Mouse (Mus musculus) right cerebral cortex, postnatal 10 days (tissue): Measurements from ENCODE around the gene Mdga2.

Experiments used
- DNase-seq, 2 experiments: peaks; one replicate each; pipeline ENCODE4 v3.0.0; 2021; ENCODE audit warnings: low spot score in 2 of 2

Mdga2 gene

GRCm38 (mm10) chr12:67056621-67057020 is 165.7 kb downstream of the Mdga2 start:
- DNase-seq = no peak

GRCm38 (mm10) chr12:67045099-67045750 is 177.1 kb downstream of the Mdga2 start:
- DNase-seq = peak; percentile 28 to 51

- no peak for DNase-seq
Measured at GRCm38 (mm10) chr12:67041865-67042264, 180.5 kb downstream of the Mdga2 start.

GRCm38 (mm10) chr12:67035509-67036261 is 186.7 kb downstream of the Mdga2 start:
- no peak for DNase-seq

GRCm38 (mm10) chr12:67017192-67017591 is 205.2 kb downstream of the Mdga2 start:
- peak; percentile 32 to 55 for DNase-seq

GRCm38 (mm10) chr12:67011368-67011767 is 211.0 kb downstream of the Mdga2 start:
- peak; percentile 71 to 80 for DNase-seq

GRCm38 (mm10) chr12:67010318-67010717 is 212.0 kb downstream of the Mdga2 start:
- no peak for DNase-seq

- DNase-seq = peak; percentile 20 to 34
Measured at GRCm38 (mm10) chr12:67009191-67009590, 213.2 kb downstream of the Mdga2 start.

- no peak for DNase-seq
Measured at GRCm38 (mm10) chr12:66954129-66954528, 268.2 kb downstream of the Mdga2 start.

- DNase-seq = no peak
Measured at GRCm38 (mm10) chr12:66915741-66916140, 306.6 kb downstream of the Mdga2 start.

GRCm38 (mm10) chr12:66899366-66899765 is 323.0 kb downstream of the Mdga2 start:
- peak; percentile 37 to 38 for DNase-seq

GRCm38 (mm10) chr12:66896790-66897189 is 325.6 kb downstream of the Mdga2 start:
- DNase-seq = no peak

GRCm38 (mm10) chr12:66890296-66890695 is 332.1 kb downstream of the Mdga2 start:
- DNase-seq = no peak

GRCm38 (mm10) chr12:66889276-66889675 is 333.1 kb downstream of the Mdga2 start:
- DNase-seq = no peak

GRCm38 (mm10) chr12:66888636-66889035 is 333.7 kb downstream of the Mdga2 start:
- DNase-seq = no peak

GRCm38 (mm10) chr12:66866199-66866598 is 356.1 kb downstream of the Mdga2 start:
- peak in 1 of 2 experiments; percentile 40 for DNase-seq

GRCm38 (mm10) chr12:66853167-66853566 is 369.2 kb downstream of the Mdga2 start:
- no peak for DNase-seq

- DNase-seq = peak in 1 of 2 experiments; percentile 26
Measured at GRCm38 (mm10) chr12:66840336-66840735, 382.0 kb downstream of the Mdga2 start.

- DNase-seq = no peak
Measured at GRCm38 (mm10) chr12:66755653-66756052, 466.7 kb downstream of the Mdga2 start.

GRCm38 (mm10) chr12:66734536-66734935 is 487.8 kb downstream of the Mdga2 start:
- DNase-seq = no peak

GRCm38 (mm10) chr12:66724474-66724873 is 497.9 kb downstream of the Mdga2 start:
- no peak for DNase-seq

GRCm38 (mm10) chr12:66708334-66708733 is 514.0 kb downstream of the Mdga2 start:
- no peak for DNase-seq

GRCm38 (mm10) chr12:66707431-66707830 is 514.9 kb downstream of the Mdga2 start:
- DNase-seq = no peak
